Mouse (Mus musculus) large intestine, adult 2 months (tissue): ENCODE measurements at regions not wholly inside any gene's neighbourhood (a gene's known extent, or its start where the extent isn't known, plus 50 kb on each side); places are given as distances from the start of the nearest gene placed in this dataset.

Experiments
- DNase-seq: peaks from one replicate; pipeline ENCODE4 v3.0.0-alpha.2; 2012; ENCODE audit warnings: low read depth, low spot score
- WGBS: fragments of 180-500 bp; shearing (Covaris S2); methylation state at CpG from one replicate; pipeline ENCODE4 v1.1.7; 2018; 5-methylcytosine and 5-hydroxymethylcytosine counted together

DNA sequence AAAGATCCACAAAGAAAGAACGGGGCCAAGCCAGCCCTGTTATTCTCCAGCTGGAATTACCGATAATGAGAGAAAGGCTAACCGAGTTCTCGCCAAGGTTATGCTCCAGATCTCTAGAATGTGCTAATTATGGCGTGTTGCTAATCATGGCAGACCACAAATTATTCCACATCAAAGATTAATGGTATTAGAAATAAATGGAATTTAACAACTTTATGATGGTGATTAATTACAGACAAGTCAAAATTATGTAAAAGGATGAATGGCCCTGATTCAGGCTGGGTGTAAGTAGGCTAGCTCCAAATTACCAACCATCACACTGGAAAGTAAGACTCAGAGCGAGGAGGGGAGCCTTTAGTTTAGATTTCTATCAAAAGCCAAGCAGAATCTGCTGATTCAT is 151.0 kb upstream of the Stac start:
- no peak for DNase-seq
- WGBS = 84% methylated on average over 6 of the region's 6 CpGs

- 24% methylated on average over 7 of the region's 7 CpGs for WGBS
- peak; percentile 11 for DNase-seq
Measured at GRCm38 (mm10) chr9:111838069-111838820, 148.1 kb upstream of the Stac start.

- 71% methylated on average over 1 of the region's 1 CpGs for WGBS
- DNase-seq = no peak
Measured at GRCm38 (mm10) chr9:111822094-111822493, 131.9 kb upstream of the Stac start.

GRCm38 (mm10) chr9:111817461-111817860 is 127.3 kb upstream of the Stac start:
- WGBS = 62% methylated on average over 4 of the region's 4 CpGs
- DNase-seq = no peak

GRCm38 (mm10) chr9:111804931-111805330 is 114.8 kb upstream of the Stac start:
- 42% methylated on average over 6 of the region's 6 CpGs for WGBS
- DNase-seq = no peak

- 82% methylated on average over 5 of the region's 5 CpGs for WGBS
- no peak for DNase-seq
Measured at GRCm38 (mm10) chr9:111801381-111801780, 111.2 kb upstream of the Stac start.

- no peak for DNase-seq
- WGBS = 87% methylated on average over 5 of the region's 5 CpGs
Measured at GRCm38 (mm10) chr9:111800869-111801268, 110.7 kb upstream of the Stac start.

GRCm38 (mm10) chr9:111778981-111779380 is 88.8 kb upstream of the Stac start:
- WGBS = 81% methylated on average over 3 of the region's 3 CpGs

DNA sequence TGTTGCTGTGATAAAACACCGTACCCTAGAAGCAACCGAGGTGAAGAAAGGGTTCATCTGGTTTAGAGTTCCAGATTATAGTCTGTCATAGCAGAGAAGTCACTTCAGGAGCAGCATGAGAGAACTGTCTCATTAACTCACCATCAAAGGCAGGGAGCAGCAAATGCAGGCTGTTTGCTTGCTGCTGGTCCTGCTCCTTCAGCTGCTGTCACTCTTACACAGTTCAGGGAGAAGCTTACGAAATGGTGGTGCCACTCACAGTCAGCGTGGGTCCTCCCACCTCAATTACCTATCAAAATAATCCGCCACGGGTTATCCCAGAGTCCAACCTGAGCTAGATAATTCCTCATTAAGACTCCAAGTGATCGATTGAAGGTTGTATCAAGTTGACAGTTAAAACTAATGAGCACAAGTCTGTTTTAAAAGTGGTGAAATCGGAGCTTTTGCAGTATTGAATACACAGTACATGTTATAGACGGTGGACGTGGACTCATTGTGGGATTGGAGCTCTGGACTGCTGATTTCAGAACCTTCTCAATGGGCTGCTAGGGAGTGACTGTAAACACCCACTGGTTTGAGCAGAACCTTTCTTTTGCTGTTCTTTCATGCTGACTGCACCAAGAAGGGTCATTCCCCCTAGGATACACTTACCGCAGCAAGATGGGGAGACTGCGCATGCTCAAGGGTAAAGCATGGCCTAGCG is 87.4 kb upstream of the Stac start:
- no peak for DNase-seq
- WGBS = 86% methylated on average over 13 of the region's 13 CpGs

More at GRCm38 (mm10) chr9:111778981-111779380, 88.8 kb upstream of the Stac start:
- DNase-seq = no peak

DNA sequence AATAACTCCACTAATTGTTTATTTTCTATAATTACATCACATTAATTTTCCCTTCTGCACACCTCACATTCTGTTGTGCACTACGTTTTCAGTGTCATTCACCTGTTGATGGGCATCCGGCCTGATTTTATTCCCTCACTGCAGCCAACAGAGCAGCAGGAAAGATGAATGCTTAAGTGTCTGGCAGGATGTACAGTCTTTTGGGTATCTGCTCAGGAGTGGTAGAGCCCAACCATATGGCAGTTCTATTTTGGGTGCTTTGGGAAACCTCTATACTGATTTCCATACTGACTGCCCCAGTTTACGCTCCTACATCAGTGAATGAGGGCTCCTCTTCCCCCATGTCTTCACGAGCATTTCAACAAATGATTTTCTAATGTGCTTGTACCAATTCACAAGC is 84.1 kb upstream of the Stac start:
- no peak for DNase-seq
- WGBS = 85% methylated on average over 4 of the region's 4 CpGs

GRCm38 (mm10) chr9:111762653-111763468 is 72.7 kb upstream of the Stac start:
- DNase-seq = no peak
- WGBS = 57% methylated on average over 11 of the region's 11 CpGs

- no peak for DNase-seq
- WGBS = 82% methylated on average over 10 of the region's 10 CpGs
Measured at GRCm38 (mm10) chr9:111755235-111755634, 65.1 kb upstream of the Stac start.

DNA sequence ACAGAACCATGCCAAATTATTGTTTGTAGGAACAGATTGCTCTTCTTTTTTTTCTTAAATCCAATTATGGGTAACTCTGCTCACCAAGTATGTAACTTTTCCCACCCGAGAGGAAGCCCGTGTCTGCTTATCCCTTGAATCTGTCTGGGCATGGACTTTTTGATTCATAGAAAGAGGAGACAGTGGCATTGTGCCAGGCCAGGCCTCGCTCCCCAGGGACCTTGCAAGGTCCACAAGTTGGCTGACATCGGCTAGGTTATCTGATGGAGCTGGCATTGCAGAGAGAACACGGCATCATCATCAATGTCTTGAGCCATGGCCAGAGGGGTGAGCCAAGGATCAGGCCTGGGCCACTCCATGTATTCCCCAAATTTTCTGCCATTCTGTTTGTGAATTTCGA is 56.0 kb upstream of the Stac start:
- WGBS = 75% methylated on average over 6 of the region's 6 CpGs
- DNase-seq = no peak

DNA sequence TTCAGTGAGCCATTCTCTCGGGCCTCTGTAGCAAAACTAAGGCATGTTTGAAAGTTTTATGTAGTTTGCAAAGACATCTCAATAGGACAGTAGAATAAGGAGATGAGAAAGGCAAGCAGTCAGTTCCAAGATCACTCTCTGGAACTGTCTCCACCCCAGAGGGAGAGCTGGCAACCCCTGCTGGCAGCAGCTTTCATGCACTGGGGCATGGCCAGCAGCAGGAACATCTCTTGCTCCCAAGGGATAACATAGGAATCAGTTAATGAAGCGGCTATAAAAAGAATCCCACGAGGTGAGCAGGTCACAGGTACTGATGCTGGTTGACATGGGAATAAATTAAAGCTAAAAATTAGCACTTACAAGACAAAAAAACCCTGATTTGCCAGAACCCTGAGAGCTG is 55.1 kb upstream of the Stac start:
- no peak for DNase-seq
- 50% methylated on average over 3 of the region's 3 CpGs for WGBS
